In genomic region chr9:92458059-92458402, GRCm38 (mm10) we compare ENCODE assay signal across 7 mouse cellular contexts. TPM values are rescaled to one million over a fixed set of nuclear protein-coding genes. Genes with fewer than 3 reads are reported as not detected.
DNase-seq lines count a peak whose midpoint lies in the region; ATAC-seq lines count a peak whose summit lies in the region.

No protein-coding gene starts in this region.

- H3K4me1 ChIP-seq in lung, embryonic 16.5 days (replicated peaks; ENCODE audit: control insufficient read depth, insufficient read depth, low read length), result no peaks in the 10 kb centered on the region
- H3K4me1 ChIP-seq in erythroblast, embryonic 14.5 days (ENCODE audit: control insufficient read depth), result peaks cover 7% of the 10 kb centered on the region
- 0 out of 2 replicates have a peak, but pooled peaks cover 7% of the 10 kb centered on the region for H3K4me1 ChIP-seq in limb, embryonic 13.5 days
- H3K4me1 ChIP-seq in stomach, embryonic 14.5 days (ENCODE audit: control insufficient read depth, insufficient read depth, low read length), result 0 out of 2 replicates have a peak, but pooled peaks cover 2% of the 10 kb centered on the region

- peak overlapping the region; percentile 78 for H3K4me3 ChIP-seq in lung, embryonic 16.5 days (ENCODE audit: low read length)
- peak overlapping the region; percentile 62 for H3K4me3 ChIP-seq in erythroblast, embryonic 14.5 days (replicated peaks)
- peak overlapping the region; percentile 59 for H3K4me3 ChIP-seq in limb, embryonic 13.5 days
- peak overlapping the region; percentile 70 for H3K4me3 ChIP-seq in stomach, embryonic 14.5 days (ENCODE audit: low read depth, low read length)

- peak overlapping the region; percentile 80 for H3K4me2 ChIP-seq in lung, embryonic 16.5 days (ENCODE audit: low read depth, low read length)
- H3K4me2 ChIP-seq in limb, embryonic 13.5 days (replicated peaks), result peak overlapping the region; percentile 82
- H3K4me2 ChIP-seq in stomach, embryonic 14.5 days (replicated peaks; ENCODE audit: low read depth, low read length), result peak overlapping the region; percentile 79

- H3K9me3 ChIP-seq in lung, embryonic 16.5 days (ENCODE audit: control insufficient read depth, low read length), result no peaks in the 10 kb centered on the region
- no peaks in the 10 kb centered on the region; the same call in 1 of the 2 replicates for H3K9me3 ChIP-seq in erythroblast, embryonic 14.5 days (ENCODE audit: control insufficient read depth, low read length)
- H3K9me3 ChIP-seq in limb, embryonic 13.5 days, result no peaks in the 10 kb centered on the region
- H3K9me3 ChIP-seq in stomach, embryonic 14.5 days (ENCODE audit: control insufficient read depth, low read depth, low read length), result no peaks in the 10 kb centered on the region

- H3K36me3 ChIP-seq in lung, embryonic 16.5 days (ENCODE audit: control insufficient read depth, insufficient read depth, low read length), result no peaks in the 10 kb centered on the region
- no peaks in the 10 kb centered on the region for H3K36me3 ChIP-seq in erythroblast, embryonic 14.5 days (ENCODE audit: control insufficient read depth)
- H3K36me3 ChIP-seq in limb, embryonic 13.5 days, result no peaks in the 10 kb centered on the region
- H3K36me3 ChIP-seq in stomach, embryonic 14.5 days (ENCODE audit: control insufficient read depth, insufficient read depth, low read length), result no peaks in the 10 kb centered on the region

- H3K9ac ChIP-seq in lung, embryonic 16.5 days (ENCODE audit: low read length), result peak overlapping the region; percentile 85
- peak overlapping the region; percentile 73 for H3K9ac ChIP-seq in limb, embryonic 13.5 days
- H3K9ac ChIP-seq in stomach, embryonic 14.5 days (replicated peaks; ENCODE audit: low read depth, low read length), result peak overlapping the region; percentile 60

- no peak for DNase-seq in lung, postnatal 10 days
- DNase-seq in retina, postnatal 1 day, result no peak
- no peak for DNase-seq in left cerebral cortex, adult 18-20 months (ENCODE audit: low spot score in 2 of 2)

- ATAC-seq in lung, embryonic 16.5 days (ENCODE audit: low read depth), result no peak; the same call in 1 of the 2 replicates
- no peak for ATAC-seq in limb, embryonic 13.5 days (ENCODE audit: low FRiP score, low read depth)
- peak; percentile 43; the same call in 1 of the 2 replicates for ATAC-seq in stomach, embryonic 14.5 days (ENCODE audit: insufficient number of reproducible peaks, insufficient read depth, low FRiP score, low read depth)

- no peaks in the 10 kb centered on the region for H3K27me3 ChIP-seq in lung, embryonic 16.5 days (ENCODE audit: control insufficient read depth, insufficient read depth, low read depth, low read length)
- H3K27me3 ChIP-seq in erythroblast, embryonic 14.5 days (ENCODE audit: control insufficient read depth), result no peaks in the 10 kb centered on the region
- no peaks in the 10 kb centered on the region for H3K27me3 ChIP-seq in limb, embryonic 13.5 days
- no peaks in the 10 kb centered on the region for H3K27me3 ChIP-seq in stomach, embryonic 14.5 days (ENCODE audit: control insufficient read depth, insufficient read depth, low read length)

- WGBS in lung, embryonic 16.5 days, result 0% methylated on average over 5 of the region's 5 CpGs
- WGBS in limb, embryonic 13.5 days, result 3% methylated on average over 5 of the region's 5 CpGs
- 0% methylated on average over 5 of the region's 5 CpGs for WGBS in stomach, embryonic 14.5 days

- H3K27ac ChIP-seq in lung, embryonic 16.5 days (ENCODE audit: low read length), result peak overlapping the region; percentile 97
- no peak overlapping the region for H3K27ac ChIP-seq in limb, embryonic 13.5 days
- H3K27ac ChIP-seq in stomach, embryonic 14.5 days (ENCODE audit: low read length), result peak overlapping the region; percentile 82; the same call in 1 of the 2 replicates

RNA-seq across cellular contexts. Expression of gene Plscr4, which starts 0.9 kb away (rescaled TPM):
- polyA plus RNA-seq in lung, embryonic 16.5 days (2015; fragmentation: Nextera tagmentation; extraction: Ambion mirVana), result 16.8 and 17.9 TPM in 2 replicates
- not detected in 2 replicates for polyA plus RNA-seq in erythroblast, embryonic 14.5 days (2012)
- polyA plus RNA-seq in limb, embryonic 13.5 days (2015; fragmentation: Nextera tagmentation; extraction: Ambion mirVana), result 2.1 and 2.7 TPM in 2 replicates
- 12.1 and 13.2 TPM in 2 replicates for polyA plus RNA-seq in stomach, embryonic 14.5 days (2014; fragmentation: Nextera tagmentation; extraction: Ambion mirVana)
- total RNA-seq in left cerebral cortex, adult 18-20 months (2021), result 1 to 10 TPM; 1.5 to 1.6 TPM
